Mouse (Mus musculus): ENCODE results near the gene Ccl12.

Gene Ccl12

DNA sequence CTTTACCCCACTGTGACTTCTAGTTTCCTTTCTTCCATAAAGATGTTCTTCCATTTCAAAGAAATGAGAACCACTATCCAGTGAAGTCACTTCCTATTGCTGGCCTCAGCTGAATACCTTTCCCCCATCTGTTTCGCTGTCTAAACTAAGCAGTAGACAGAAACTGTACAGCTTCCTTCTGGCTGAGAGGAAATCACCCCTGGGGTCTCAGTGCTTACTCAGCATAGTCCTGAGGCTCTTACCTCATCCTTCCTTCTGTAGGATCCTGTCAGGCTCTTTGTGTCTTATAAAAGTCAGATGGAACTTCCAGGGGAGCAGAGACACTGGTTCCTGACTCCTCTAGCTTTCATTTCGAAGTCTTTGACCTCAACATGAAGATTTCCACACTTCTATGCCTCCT is at the start of gene Ccl12:
TSS of gene Ccl12 (plus strand) at position 317 of the 400 bp plus-strand sequence.
- in situ Hi-C loops (cut with MboI, MseI), result no loop called here

DNA sequence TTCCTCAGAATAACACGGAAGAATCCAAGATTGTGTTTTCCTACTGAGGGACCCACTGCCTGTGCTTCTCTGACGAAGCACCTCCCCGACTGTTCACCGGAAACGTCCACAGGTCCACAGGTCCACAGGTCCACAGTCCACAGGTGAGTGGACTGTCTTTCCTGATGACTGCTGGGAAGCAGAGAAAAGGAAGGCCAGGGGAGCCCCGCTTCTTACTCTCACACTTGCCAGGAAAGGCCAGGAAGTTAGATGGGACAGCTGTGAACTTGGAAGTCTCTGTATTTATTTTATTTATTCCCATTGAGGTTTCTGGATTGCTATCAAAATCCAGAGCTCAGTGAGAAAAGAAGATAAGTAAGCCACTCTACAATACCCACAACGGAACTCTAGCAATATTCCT is 47.8 kb upstream of the Ccl12 start:
- in situ Hi-C loops (cut with MboI, MseI), result no loop called here

DNA sequence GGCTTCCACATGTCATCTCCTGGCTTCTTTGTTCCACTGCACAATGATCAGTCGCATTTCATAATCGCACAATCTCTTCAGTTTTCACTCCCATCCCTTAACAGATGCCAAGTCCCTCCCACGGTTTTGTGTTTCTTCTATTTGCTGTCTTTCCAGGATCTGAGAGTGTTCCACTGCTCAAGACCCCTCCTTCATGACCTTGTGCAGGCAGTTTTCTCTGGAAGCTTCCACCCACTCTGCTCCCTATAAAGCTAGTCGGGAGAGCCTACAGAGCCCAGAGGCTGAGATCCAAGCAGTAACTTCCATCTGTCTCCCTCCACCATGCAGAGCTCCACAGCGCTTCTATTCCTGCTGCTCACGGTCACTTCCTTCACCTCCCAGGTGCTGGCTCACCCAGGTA is 44.0 kb upstream of the Ccl12 start, which contains the start of gene Ccl11:
TSS of gene Ccl11 (plus strand) at position 178 of the 400 bp plus-strand sequence.
- in situ Hi-C loops (cut with MboI, MseI), result no loop called here

DNA sequence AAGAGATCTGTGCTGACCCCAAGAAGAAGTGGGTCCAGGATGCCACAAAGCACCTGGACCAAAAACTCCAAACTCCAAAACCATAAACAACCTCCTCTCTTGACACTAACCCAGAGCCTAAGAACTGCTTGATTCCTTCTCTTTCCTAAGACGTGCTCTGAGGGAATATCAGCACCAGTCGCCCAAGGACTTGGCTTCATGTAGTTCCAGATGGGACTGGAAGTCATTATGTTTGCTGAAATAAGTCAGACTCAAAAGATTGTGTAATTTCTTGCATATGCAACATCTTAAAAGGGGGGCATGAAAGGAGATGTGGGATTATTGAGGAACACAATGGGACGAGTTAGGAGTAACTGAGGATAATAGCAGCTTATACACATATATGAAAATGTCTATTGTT is 39.4 kb upstream of the Ccl12 start:
- in situ Hi-C loops (cut with MboI, MseI), result no loop called here

DNA sequence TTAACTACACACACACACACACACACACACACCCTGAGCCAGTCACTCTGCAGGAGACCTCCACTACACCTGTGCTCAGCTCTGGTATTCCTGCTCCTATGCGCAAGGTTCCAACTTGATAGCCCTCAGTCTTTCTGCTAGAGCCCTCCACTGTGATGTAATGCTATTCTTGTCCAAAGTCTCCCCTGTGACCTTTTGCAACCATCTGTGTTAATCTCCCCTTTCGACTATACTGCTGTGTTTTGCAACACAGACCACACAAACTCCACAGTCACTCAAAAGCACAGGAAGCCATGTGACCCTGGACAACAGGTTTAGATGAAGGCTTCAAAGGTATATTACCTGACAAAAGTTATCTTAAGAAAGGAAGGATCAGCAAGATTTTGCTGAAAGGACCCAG is 38.2 kb upstream of the Ccl12 start:
- in situ Hi-C loops (cut with MboI, MseI), result no loop called here

DNA sequence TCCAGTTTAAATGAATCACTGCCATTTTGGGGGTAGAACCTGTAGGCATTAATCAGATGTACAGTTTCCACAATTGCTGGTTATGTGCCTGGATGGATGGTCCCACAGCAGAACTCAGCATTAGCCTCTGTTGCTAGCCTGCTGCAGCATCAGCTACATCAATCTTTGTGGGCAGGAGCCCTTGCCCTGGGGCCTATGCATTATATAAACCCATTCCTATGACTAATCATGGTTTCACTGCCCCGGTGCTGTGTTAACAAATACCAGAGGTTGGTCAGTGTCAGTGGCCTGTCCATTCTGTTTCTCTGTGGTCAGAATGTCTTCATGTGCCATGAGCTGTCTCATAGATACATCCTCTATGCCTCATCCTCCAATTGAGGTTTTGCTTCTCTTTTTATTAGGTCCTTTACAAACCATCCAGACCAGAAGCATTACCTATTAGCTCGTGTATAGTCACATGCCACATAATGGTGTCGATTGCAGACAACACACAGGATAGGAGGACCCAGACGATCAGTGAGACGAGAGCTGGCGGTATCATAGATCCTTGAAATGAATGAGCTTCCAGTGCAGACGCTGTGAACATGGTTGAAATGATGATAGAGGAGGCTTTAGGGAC is 34.6 kb upstream of the Ccl12 start:
- in situ Hi-C loops (cut with MboI, MseI), result no loop called here

DNA sequence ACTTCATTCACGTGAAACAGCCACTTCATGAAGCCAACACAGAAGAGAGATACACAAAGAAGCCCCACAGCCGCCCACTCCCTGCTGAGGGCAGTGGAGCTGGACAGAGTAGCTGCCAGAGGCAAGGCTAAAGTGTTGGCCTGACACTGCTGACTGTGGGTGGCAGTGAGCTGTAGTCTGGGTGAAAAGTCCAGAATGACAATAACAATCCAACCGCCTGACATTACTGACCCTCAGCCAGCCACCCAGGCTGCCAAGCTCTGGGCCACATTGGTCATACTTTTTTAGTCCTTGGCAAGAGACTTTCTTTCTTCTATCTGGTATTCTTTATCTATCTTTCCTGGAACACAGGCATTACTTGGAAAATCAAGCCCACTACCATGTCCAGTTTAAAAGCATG is 30.6 kb upstream of the Ccl12 start:
- in situ Hi-C loops (cut with MboI, MseI), result no loop called here

DNA sequence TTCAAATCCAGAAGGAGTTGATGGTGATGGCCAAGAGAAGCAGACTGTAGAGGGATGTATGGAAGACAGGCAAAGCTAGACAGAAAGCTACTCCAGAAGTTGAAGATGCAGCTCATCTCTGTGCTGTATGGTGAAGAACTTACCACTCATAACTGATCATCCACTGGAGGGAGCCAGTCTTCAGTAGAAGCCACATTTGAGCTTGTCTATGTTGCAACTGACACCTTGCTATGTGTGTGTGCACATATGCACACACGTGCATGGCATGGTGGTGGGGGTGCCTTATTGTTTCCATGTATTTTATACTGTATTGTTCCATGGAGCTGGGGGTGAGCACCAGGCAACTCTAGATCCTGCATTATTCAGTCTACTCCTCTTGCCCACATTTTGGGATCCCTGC is 29.3 kb upstream of the Ccl12 start:
- in situ Hi-C loops (cut with MboI, MseI), result no loop called here

DNA sequence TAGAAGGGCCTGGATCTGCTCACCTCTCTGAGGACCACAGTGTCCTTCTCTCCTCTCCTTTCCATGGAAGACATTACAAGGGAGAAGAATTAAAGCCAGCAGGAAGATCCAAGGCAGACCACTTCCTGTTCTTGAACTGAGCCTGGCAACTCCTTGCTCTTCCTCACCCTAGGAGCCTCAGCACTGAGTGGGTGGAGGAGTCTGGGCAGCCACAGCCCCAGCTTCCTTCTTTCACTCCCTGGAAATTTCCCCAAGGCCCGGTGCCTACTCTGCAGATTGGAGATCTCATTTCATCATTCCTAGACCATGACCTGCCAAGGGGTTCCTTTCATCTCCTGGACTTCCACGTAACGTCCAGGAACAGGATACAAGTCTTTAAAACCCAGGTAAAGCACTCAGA is 28.7 kb upstream of the Ccl12 start:
- in situ Hi-C loops (cut with MboI, MseI), result no loop called here

DNA sequence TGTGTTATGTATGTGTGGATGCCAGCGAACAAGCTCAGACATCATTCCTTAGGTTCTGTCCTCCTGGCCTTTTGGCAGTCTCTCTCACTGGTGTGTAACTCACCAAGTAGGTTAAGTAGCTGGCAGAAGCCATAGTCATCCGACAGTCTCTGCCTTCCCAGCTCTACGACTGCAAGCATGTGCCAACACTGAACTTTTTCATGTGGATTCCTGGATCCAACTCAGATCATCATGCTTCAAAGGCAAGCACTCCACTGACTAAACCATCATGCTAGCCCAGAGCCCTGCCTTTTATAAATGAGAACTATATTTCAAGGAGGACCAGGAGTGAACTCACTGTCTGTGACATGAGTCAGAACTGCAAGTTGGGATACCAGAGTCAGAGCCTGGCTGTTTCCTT is 28.0 kb upstream of the Ccl12 start:
- in situ Hi-C loops (cut with MboI, MseI), result no loop called here

DNA sequence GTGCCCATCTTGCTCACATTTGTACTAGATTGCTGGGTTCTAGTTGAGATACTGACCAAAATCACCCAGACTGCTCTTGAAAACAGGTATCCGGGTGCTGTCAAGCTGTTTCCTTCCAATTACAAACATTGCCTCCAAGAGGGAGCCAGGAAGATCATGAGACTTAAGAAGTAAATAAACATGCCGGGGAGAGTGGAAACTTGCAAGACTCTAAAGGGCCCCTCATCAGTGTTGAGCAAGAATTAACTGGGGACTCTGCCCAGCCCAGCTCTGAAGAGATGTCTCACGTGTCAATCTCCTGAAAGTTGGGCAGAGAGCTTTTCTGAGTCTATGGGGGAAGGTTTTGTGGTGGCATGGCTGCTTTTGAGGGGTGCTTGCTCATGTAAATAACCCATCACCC is 24.6 kb upstream of the Ccl12 start:
- in situ Hi-C loops (cut with MboI, MseI), result no loop called here

DNA sequence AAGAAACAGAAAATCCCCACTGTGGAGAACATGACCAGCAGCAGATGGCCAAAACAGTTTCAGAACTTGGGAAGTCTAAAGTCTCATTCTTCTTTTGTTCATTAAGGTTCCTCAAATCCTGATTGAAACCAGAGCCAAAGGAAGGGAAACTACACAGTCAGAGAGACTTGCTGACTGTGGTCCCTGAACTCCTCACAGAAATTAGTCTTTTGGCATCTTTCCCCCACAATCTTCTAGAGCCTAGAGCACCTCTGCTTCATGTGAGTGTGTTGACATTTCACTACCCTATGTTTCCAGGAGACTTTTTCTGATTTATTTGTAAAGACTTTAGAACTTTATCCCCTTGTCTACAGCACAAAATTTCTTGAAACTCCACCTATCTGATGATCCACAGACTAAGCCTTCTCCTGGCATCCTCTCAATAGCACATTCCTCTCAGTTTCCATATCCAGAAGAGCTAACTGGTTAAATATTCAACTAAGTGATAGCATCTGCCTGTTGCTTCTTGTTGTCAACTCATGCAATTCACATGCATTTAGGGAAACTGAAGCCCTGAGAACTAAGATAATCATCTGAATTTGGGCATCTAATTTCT is 23.4 kb upstream of the Ccl12 start:
- in situ Hi-C loops (cut with MboI, MseI), result no loop called here

DNA sequence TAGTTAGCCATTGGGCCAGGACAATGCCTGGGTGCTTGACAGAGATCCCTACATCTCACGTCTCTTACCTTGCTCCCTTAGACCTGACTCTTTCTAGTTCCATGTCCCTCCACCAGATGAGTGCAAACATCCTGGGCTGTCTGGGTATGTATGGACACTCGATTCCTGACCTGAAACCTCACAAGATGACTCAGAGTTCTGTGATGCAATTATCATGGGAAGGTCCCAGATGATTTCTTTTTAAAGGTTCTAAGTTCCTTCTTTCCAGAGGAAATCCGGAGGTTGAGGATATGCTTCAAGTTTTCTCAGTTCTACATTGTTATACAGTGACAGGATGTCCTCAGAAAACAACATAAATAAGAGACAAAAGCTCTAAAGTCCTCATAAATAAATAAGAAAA is 20.8 kb upstream of the Ccl12 start:
- in situ Hi-C loops (cut with MboI, MseI), result no loop called here

DNA sequence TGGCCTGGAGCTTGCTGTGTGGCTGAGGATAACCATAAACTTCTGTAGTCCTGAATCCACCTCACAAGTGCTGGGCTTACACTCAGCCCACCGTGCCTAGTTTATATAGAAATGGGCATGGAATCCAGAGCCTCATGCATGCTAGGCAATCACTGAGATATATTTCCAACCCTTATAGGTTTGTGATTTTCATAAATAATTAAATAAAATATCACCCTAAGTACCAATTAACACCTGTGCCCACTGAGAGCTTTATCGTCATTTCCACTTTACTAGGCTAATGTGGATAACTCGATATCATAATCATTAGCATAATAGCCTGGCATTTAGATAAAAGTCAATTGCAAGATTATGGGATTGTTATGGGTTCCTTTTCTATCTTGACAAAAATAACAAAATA is 17.3 kb upstream of the Ccl12 start:
- in situ Hi-C loops (cut with MboI, MseI), result no loop called here

DNA sequence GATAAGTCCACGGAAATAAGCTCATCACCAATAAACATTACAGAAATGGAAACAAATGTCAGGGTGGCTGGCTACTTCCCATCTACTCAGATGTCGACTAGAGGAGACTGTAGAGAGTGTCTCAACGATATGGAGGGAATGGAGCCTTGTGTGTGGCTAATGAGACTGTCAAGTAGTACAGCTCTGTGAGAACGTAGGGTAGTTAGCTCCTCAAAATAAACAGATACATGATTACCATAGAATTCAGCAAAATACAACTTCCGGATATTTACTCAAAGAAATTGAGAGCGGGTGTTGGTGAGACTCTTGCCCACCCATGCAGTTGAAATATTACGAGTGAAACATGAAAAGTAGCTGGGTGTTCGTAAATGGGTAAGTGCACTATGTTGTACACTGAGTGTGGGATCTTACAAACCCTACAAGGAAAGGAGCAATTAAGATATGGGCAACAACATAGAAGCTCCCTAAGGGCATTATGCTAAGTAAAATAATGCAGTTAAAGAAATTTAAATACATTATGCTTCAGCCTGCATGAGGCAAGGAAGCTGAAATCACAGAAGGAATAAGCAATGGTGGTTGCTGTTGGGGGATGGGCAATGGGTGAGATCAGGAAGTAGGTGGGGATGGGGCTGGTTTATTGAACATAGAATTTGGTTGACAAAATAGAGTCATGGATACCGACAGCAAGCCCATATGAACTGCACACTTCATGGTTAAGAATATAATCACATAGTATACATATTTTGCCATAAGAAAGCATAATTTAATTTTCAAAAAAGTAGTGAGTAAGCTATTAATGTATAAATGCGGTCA is 1.9 kb upstream of the Ccl12 start:
- in situ Hi-C loops (cut with MboI, MseI), result no loop called here

DNA sequence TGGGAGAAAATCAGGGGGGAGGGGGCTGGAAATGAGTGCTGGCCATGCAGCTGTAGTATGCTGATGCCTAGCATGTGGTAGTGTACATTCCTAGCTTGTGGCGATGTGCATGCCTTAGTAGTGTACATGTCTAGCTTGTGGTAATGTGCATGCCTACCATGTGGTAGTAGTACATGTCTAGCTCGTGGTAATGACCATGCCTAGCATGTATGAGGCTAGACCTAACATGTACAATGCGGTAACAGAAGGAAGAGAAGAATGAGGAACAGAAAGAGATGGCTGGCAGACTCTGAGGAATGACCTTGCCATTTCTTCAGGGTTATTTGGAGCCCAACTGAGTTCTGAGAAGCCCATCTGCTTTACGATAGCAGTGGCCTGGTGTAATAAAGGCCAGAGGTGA is 558 bp upstream of the Ccl12 start:
- in situ Hi-C loops (cut with MboI, MseI), result no loop called here

DNA sequence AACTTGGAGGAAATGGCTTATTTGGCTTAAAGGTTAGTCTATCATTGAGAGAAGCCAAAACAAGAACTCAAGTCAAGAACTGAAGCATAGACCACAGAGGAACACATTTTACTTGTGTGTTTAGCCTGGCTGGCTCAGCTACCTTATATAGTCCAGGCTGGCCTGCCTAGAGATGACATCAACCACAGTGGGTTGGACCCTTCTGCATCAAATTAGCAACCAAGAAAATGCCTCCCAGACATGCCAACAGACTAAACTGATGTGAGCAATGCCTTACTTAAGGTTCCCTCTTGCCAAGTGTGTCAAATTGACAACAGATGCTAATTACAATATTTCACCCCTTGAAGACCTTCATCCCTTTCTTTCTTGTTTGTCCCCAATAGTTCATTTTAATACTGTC is 8.0 kb downstream of the Ccl12 start:
- in situ Hi-C loops (cut with MboI, MseI), result no loop called here

DNA sequence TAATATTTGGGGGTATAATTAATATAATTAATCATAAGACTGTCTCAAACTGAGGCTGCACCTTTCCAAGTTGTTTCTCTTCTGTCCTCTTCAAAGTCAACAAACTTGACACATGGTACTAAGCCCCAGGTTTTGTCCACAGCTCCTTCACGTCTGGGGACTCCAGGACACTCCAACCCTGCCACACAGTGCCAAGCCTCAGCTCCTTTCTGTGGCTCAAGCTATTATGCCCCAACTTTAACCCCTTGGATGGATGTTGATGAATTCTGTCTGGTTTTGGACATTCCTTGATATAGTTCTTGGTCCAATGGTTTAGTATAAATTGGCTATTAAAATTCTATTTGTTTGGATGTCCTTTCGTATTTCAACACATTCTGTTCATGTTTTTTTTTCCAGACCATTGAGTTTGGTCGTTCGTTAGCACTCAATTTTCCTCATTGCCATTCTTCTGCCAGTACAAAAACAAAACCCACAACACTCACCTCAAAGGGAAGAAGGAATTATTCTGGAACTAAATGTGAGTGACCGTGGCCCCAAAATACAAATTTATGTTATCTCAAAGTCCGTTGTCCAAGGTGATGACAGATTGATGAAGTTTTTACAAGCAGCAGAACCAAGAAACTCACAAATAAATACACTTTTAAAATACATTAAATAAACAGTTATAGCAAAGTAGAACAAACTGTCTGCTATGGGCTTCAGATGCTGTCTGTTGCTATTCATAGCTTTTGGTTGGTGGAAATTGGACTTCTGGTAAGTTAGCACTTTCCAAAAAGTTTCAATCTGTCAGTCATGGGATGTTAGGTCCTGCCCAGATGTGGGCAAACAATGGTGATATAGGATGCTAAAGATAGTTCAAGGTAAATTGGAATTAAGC is 9.0 kb downstream of the Ccl12 start:
- in situ Hi-C loops (cut with MboI, MseI), result no loop called here

DNA sequence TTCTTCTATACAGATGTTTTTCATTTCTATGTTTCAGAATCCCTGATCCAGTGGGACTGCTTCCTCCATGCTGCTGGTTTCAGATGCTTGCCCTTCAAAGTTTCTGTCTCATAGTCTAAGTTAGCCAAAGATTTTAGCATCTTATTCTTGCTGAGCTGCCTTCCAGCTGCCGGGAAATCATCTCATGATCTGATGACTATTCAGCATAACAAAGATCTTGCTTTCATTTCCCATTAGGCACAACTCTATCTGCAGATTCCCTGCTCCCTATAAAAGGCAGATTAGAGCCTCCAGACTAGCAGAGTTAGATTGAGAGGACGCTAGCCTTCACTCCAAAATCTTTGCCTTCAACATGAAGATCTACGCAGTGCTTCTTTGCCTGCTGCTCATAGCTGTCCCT is 13.2 kb downstream of the Ccl12 start, which contains the start of gene Ccl8:
TSS of gene Ccl8 (plus strand) at position 301 of the 400 bp plus-strand sequence.
- in situ Hi-C loops (cut with MboI, MseI), result no loop called here

DNA sequence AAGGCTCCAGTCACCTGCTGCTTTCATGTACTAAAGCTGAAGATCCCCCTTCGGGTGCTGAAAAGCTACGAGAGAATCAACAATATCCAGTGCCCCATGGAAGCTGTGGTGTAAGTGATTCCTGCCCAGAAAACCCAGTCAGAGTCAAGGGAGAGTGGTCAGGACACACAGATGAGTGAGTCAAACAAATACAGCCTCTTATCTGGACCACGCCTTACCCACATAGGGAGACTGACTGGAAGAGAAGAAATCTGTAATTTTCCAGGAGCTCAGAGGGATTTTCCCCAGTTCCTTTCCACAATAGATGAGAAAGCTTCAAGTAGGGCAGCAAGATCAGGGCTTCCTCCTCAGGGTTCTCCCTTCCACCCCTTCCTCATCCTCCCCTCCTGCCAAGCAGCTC is 14.4 kb downstream of the Ccl12 start:
- in situ Hi-C loops (cut with MboI, MseI), result no loop called here

DNA sequence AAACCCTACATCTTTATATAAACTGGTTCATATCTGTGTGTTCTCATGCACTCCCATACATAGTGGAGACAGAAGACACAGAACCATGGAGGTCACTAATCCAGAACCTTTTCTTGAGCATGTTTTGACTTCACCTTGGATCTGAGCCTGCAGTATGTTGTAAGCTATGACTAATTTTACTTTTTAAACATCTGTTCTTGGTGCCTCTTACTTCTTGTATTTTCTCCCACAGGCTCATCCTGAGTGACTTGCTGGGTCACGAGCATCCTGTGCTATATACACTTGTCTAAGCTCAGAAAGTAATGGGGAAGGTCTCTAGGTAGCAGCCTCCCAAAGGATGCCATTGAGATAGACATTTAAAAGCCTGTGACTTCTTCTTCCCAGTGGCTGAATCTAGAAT is 31.3 kb downstream of the Ccl12 start:
- in situ Hi-C loops (cut with MboI, MseI), result no loop called here

DNA sequence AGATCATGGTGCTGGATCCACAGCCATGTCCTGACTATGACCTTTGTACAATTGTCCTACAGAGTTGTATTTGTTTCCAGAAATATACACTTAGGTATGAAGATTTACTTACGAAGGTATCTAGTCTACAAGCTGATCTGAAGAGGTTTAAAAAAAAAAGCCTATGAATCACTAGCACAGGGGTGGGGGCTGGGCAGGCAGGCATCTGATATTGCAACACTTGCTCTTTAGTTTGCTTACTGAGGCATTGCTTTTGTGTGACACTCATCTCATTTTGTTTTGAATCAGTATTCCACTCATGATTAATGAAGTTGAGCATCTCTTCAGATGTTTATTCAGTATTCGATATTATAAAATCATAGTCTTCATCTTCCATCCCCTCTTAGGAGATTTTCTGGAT is 34.6 kb downstream of the Ccl12 start:
- in situ Hi-C loops (cut with MboI, MseI), result no loop called here

Measured in regulatory T cell (primary cell).